Mouse (Mus musculus): ENCODE results near the gene Srp9. TPM values are rescaled to one million over a fixed set of nuclear protein-coding genes. Genes with fewer than 3 reads are reported as not detected.
A peak's percentile ranks its signal among the peaks of the same experiment; 100 is the strongest.
"Not testable (repeated sequence)": the region's sequence is repeated elsewhere in the genome, so short reads cannot be mapped to it uniquely, and the experiment has no call there.

The Srp9 gene
- polyA plus RNA-seq, 1 experiment from 2014 or later = 95.5 TPM

DNA sequence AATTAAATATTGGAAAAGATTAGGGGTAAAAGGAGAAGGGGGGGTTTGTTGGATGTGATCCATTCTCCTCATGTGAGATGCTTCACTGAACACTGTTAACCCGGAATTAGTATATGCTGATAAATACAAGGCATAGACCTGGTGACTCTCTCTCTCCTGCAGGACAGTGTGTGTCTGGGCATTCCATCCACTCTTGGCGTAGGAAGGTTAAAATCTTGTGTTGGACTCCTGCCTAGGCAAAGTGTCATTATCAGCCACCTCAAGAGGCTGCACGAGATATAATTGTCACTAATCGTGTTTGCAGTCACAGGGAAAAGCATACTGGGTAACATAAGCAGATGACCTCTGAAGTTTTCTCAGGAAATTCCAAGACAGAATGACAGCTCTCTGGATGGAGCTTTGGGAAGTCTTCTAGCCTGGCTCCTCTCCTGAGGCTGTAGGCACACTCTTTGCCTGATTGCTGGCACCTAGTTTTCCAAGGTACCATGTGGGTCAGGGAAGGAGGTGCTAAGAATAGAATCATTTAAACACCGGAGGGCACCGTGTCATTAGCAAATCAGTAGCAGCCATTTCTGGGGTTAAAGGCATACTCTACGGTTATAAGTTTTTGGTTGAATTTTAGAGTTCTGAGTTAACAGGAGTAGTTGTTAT, 24.5 kb downstream of the Srp9 start:
- 21% methylated on average over 7 of the region's 7 CpGs for WGBS
- H3K4me2 ChIP-seq = peak overlapping the region; percentile 27
- peaks cover 18% of the 10 kb centered on the region for H3K4me1 ChIP-seq
- H3K9me3 ChIP-seq = peaks cover 4% of the 10 kb centered on the region; the same call in 1 of the 2 replicates
- H3K27me3 ChIP-seq (replicated peaks) = no peaks in the 10 kb centered on the region
- no peak overlapping the region for H3K9ac ChIP-seq
- no peaks in the 10 kb centered on the region for H3K36me3 ChIP-seq
- no peak; the same call in 1 of the 2 replicates for ATAC-seq (ENCODE audit: extremely low read depth, insufficient number of reproducible peaks, low FRiP score, low TSS enrichment)
- H3K4me3 ChIP-seq = no peak overlapping the region
- H3K27ac ChIP-seq (replicated peaks) = peak overlapping the region; percentile 70

DNA sequence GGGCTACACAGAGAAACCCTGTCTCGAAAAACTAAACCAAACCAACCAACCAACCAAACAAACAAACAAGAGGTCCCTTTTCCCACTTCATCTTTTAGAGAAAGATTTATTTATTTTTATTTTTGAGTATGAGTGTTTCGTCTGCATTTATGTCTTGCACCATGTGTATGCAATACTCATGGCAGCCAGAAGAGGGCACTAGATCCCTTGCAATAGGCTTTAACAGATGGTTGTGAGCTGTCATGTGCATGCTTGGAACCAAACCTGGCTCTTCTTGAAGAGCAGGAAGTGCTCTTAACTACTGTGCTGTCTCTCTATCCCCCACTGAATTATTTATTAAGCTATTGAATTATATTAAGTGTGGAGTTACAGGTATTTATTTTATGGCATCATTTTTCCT, 25.4 kb downstream of the Srp9 start:
- Histone ChIP-seq H3K27ac (replicated peaks) (no peak overlapping the region), H3K4me3 (no peak overlapping the region), H3K4me2 (no peak overlapping the region), H3K9me3 (peaks cover 4% of the 10 kb centered on the region; the same call in 1 of the 2 replicates), H3K27me3 (replicated peaks) (no peaks in the 10 kb centered on the region), H3K4me1 (peaks cover 18% of the 10 kb centered on the region), H3K36me3 (no peaks in the 10 kb centered on the region), H3K9ac (no peak overlapping the region)
- no peak for ATAC-seq (ENCODE audit: extremely low read depth, insufficient number of reproducible peaks, low FRiP score, low TSS enrichment)
- 86% methylated on average over 2 of the region's 2 CpGs for WGBS

DNA sequence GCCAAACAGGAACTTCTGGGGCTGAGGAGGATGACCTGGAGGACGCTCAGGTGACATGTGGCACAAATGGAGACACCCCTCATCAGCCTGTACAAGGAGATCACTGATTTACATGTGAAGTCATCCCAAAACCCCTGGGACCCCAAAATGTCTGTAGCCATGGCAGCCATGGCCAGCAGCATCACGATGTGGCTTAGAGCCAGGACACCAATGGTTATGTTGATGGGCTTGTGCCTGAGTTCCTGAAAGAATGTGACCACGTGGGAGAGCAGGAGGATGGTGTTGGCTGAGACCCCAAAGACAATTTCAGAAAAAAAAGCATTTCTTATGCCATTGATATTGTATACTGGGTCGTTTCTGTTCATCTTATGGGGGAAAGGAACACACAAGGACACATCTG, 33.2 kb downstream of the Srp9 start:
- H3K4me2 ChIP-seq = no peak overlapping the region
- ATAC-seq (ENCODE audit: extremely low read depth, insufficient number of reproducible peaks, low FRiP score, low TSS enrichment) = no peak
- 60% methylated on average over 4 of the region's 4 CpGs for WGBS
- H3K27me3 ChIP-seq (replicated peaks) = no peaks in the 10 kb centered on the region
- no peak overlapping the region for H3K27ac ChIP-seq (replicated peaks)
- H3K4me1 ChIP-seq = no peaks in the 10 kb centered on the region
- H3K4me3 ChIP-seq = no peak overlapping the region
- no peaks in the 10 kb centered on the region for H3K36me3 ChIP-seq
- H3K9me3 ChIP-seq = no peaks in the 10 kb centered on the region
- no peak overlapping the region for H3K9ac ChIP-seq

DNA sequence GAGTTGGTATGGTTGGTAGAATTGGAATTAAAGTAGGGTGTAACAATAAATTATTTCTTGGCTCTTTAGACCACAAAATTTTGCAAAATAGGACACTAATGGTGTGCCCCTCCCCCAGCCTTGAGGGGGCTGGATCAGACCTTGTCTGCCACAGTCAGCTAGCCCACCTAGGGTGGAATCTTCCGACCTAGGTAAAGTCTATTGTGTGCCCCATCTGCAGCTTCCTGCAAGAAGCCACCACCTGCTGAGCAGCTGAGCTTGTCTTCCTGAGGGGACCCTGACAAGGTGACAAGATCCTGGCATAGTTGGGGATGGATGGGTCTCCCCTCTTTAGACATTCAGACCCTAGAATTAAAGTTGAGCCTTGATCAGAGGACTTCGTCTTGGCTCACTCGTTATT, 35.0 kb downstream of the Srp9 start:
- H3K27ac ChIP-seq (replicated peaks) = no peak overlapping the region
- no peaks in the 10 kb centered on the region for H3K9me3 ChIP-seq
- H3K4me3 ChIP-seq = no peak overlapping the region
- no peaks in the 10 kb centered on the region for H3K4me1 ChIP-seq
- no peaks in the 10 kb centered on the region for H3K27me3 ChIP-seq (replicated peaks)
- WGBS = 77% methylated on average over 3 of the region's 3 CpGs
- no peak overlapping the region for H3K9ac ChIP-seq
- no peak overlapping the region for H3K4me2 ChIP-seq
- H3K36me3 ChIP-seq = no peaks in the 10 kb centered on the region
- ATAC-seq (ENCODE audit: extremely low read depth, insufficient number of reproducible peaks, low FRiP score, low TSS enrichment) = no peak

DNA sequence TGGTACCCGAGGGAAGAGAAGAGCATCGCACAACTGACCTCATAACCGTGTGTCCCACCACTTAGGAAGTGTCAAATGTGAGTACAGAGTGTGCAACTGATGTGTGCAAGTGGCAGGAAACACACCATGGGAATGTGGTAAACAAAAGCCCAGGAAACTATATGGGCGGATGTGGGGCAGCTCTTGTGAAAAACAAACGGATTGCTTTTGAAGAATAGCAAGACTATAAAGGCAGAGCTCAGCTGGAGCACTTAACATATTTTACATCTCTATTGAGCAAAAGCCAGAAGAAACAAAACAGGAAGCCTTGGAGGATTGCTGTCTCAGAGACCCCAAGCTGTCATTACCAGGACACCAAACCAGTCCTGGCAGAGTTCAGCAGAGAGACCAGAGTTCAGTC, 38.4 kb downstream of the Srp9 start:
- H3K27ac ChIP-seq (replicated peaks) = no peak overlapping the region

DNA sequence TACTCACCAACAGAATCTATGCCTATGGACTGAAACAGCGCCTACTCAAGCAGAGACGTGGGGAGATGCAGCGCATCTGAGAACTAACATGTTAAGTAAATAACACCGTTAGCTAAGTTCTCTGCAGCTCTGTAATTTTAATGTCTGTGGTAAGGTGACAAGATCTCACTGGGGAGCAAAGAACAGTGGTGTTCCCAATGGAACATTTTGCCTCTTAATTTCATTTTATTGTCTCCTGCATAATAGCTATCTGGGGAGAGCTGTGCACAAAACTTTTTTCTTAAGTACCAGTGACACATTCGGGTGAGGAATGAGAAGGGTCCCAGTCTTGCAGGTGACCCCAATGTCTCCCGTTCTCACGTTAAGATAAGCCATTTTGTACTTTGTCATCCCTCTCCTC, 39.8 kb downstream of the Srp9 start, which contains the start of gene Vmn1r1:
Gene Vmn1r1 (minus strand): TSS at position 101 of the 400 bp plus-strand sequence.
- no peaks in the 10 kb centered on the region for H3K36me3 ChIP-seq
- H3K27ac ChIP-seq (replicated peaks) = no peak within 1 kb of the TSS
- no peak within 1 kb of the TSS for H3K4me3 ChIP-seq
- no peaks in the 10 kb centered on the region for H3K4me1 ChIP-seq
- H3K9me3 ChIP-seq = no peaks in the 10 kb centered on the region
- WGBS = 79% methylated on average over 7 of the region's 7 CpGs
- no peak within 1 kb of the TSS for H3K9ac ChIP-seq
- H3K4me2 ChIP-seq = no peak within 1 kb of the TSS
- ATAC-seq (ENCODE audit: extremely low read depth, insufficient number of reproducible peaks, low FRiP score, low TSS enrichment) = no peak
- H3K27me3 ChIP-seq (replicated peaks) = no peaks in the 10 kb centered on the region

More for the DNA sequence above, 38.4 kb downstream of the Srp9 start:
- H3K4me1 ChIP-seq = no peaks in the 10 kb centered on the region
- H3K4me2 ChIP-seq = no peak overlapping the region
- no peaks in the 10 kb centered on the region for H3K27me3 ChIP-seq (replicated peaks)
- ATAC-seq (ENCODE audit: extremely low read depth, insufficient number of reproducible peaks, low FRiP score, low TSS enrichment) = no peak
- no peaks in the 10 kb centered on the region for H3K36me3 ChIP-seq
- 52% methylated on average over 5 of the region's 5 CpGs for whole genome bisulfite sequencing
- no peaks in the 10 kb centered on the region for H3K9me3 ChIP-seq
- no peak overlapping the region for H3K9ac ChIP-seq
- H3K4me3 ChIP-seq = no peak overlapping the region

DNA sequence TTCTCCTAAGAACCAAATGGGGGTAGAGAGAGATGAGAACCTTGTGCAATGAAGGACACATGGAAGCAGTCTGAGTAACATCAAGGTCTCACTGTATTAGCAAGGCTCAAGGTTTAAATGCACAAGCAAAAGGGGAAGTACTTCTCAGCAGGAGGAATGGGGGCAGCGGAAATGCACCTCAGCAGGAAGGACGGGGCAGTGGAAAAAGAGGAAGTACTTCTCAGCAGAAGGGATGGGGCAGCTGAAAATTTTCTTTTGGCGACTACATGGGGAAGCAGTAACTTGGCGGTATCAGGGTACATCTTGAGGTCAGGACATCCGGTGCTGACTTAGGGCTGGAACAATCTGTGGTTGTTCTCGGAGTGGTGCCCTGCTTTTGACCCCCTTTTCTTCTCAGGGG, 45.7 kb downstream of the Srp9 start:
- 77% methylated on average over 6 of the region's 6 CpGs for WGBS
- not testable (repeated sequence) for ATAC-seq (ENCODE audit: extremely low read depth, insufficient number of reproducible peaks, low FRiP score, low TSS enrichment)

DNA sequence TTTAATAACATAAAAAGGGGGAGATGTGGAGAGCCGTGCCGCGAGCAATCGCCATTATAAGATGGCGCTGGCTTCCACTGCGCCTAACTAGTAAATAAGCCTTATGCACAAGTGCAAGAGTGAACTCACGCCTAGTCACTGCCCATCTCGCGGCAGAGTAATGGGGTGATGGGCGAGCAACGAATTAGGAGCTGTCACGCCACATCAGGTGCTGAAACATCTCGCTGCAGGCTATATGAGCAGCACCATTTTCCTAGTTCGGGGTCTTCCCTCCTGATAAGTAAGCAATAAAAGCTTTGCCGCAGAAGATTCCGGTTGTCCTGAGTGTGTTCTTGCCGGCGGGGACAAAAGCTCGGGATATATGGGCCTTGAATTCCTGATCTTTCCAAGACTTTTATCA, 52.4 kb downstream of the Srp9 start:
- H3K27ac ChIP-seq (replicated peaks); H3K36me3 ChIP-seq; H3K9ac ChIP-seq; ATAC-seq (ENCODE audit: extremely low read depth, insufficient number of reproducible peaks, low FRiP score, low TSS enrichment); H3K27me3 ChIP-seq (replicated peaks); H3K4me3 ChIP-seq; H3K9me3 ChIP-seq; H3K4me2 ChIP-seq; H3K4me1 ChIP-seq: not testable (repeated sequence)
- WGBS = 83% methylated on average over 19 of the region's 19 CpGs

More for the DNA sequence above, 45.7 kb downstream of the Srp9 start:
- not testable (repeated sequence) for H3K4me3 ChIP-seq; H3K9me3 ChIP-seq; H3K36me3 ChIP-seq; H3K4me2 ChIP-seq; H3K27me3 ChIP-seq (replicated peaks); H3K9ac ChIP-seq; H3K4me1 ChIP-seq; H3K27ac ChIP-seq (replicated peaks)

DNA sequence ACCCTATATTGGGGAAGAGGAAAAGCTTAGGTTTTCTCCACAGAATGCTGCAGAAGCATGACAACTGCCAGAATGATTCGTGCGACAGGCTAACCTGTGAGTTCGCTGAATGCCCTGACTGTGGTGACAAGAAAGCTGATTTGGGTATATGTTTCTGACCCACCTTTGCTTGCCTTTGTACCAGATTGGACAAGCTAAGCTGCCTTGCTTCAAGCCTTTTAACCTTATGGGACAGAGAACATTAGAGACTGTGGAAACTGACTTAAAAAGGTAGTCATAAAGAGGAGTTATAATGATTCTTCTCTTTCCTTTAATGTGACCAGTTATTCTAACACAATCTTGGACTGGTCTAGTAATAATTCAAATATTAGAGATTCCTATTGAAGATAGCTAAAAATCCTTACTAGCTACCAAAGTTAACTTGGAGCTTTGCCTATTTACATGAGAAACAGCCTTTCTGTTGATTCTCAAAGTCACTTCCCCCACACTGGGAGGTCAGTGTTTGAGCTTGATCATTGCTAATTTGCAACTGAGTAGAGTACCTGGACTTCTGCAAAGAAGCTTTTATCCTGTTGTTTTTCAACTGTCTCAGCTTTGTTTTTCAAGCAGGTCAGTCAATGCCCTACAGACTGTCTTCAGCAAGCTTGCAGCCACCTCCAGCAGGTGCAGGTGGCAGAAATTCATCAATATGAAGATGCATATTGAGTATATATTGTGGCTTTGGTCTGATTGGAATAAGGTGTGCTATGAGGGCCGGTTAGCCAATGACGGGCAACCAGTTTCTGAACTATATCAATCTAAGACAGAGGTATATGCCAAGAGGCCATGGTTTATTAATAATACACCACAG, 57.1 kb downstream of the Srp9 start:
- H3K9ac ChIP-seq = no peak overlapping the region
- H3K4me1 ChIP-seq = no peaks in the 10 kb centered on the region
- H3K36me3 ChIP-seq = no peaks in the 10 kb centered on the region
- WGBS = 69% methylated on average over 5 of the region's 5 CpGs
- no peak overlapping the region for H3K27ac ChIP-seq (replicated peaks)
- no peaks in the 10 kb centered on the region for H3K9me3 ChIP-seq
- no peaks in the 10 kb centered on the region for H3K27me3 ChIP-seq (replicated peaks)
- H3K4me3 ChIP-seq = no peak overlapping the region
- H3K4me2 ChIP-seq = no peak overlapping the region
- no peak for ATAC-seq (ENCODE audit: extremely low read depth, insufficient number of reproducible peaks, low FRiP score, low TSS enrichment)
